ENCODE assay signal across 12 mouse cellular contexts in genomic region chr15:61299796-61300195, GRCm38 (mm10).
"Had no signal": no experiment of that assay in that cellular context is flagged by ENCODE, and none has a peak within 500 bp of the region (broad histone marks: within the 10 kb centered on the region; RNA-seq: fewer than 3 reads in every experiment).

No protein-coding gene starts in this region.

- DNase-seq: lung, embryonic 14.5 days; lung, postnatal 10 days; lung, postnatal 4 days; midbrain, embryonic 14.5 days; retina, postnatal 1 day; right cerebral cortex, adult 18-20 months; right cerebral cortex, postnatal 25 days; right cerebral cortex, postnatal 4 days; spleen, adult 18-20 months; thymus, adult 18-20 months; thymus, postnatal 14 days; thymus, postnatal 36 days had no signal
